Mouse (Mus musculus): Measurements from ENCODE around the gene Dffb. TPM values are rescaled to one million over a fixed set of nuclear protein-coding genes. Genes with fewer than 3 reads are reported as not detected.

Gene Dffb
- polyA plus RNA-seq, 1 experiment from 2014 or later = 7.4 TPM

- H3K4me3 ChIP-seq (replicated peaks) = no peak overlapping the region
- WGBS (ENCODE audit: insufficient replicate concordance) = 77% methylated on average over 7 of the region's 7 CpGs
- H3K9me3 ChIP-seq (replicated peaks) = no peaks in the 10 kb centered on the region
- H3K27ac ChIP-seq (replicated peaks) = no peak overlapping the region
- H3K27me3 ChIP-seq = no peaks in the 10 kb centered on the region
- H3K36me3 ChIP-seq (replicated peaks) = peaks cover 74% of the 10 kb centered on the region
- H3K4me2 ChIP-seq = no peak overlapping the region
- peaks cover 13% of the 10 kb centered on the region for H3K4me1 ChIP-seq (replicated peaks)
- no peak for ATAC-seq (ENCODE audit: insufficient read depth)
- H3K9ac ChIP-seq = no peak overlapping the region
These were observed 12.3 kb downstream of the Dffb start for GRCm38 (mm10) chr4:153962631-153963030.

DNA sequence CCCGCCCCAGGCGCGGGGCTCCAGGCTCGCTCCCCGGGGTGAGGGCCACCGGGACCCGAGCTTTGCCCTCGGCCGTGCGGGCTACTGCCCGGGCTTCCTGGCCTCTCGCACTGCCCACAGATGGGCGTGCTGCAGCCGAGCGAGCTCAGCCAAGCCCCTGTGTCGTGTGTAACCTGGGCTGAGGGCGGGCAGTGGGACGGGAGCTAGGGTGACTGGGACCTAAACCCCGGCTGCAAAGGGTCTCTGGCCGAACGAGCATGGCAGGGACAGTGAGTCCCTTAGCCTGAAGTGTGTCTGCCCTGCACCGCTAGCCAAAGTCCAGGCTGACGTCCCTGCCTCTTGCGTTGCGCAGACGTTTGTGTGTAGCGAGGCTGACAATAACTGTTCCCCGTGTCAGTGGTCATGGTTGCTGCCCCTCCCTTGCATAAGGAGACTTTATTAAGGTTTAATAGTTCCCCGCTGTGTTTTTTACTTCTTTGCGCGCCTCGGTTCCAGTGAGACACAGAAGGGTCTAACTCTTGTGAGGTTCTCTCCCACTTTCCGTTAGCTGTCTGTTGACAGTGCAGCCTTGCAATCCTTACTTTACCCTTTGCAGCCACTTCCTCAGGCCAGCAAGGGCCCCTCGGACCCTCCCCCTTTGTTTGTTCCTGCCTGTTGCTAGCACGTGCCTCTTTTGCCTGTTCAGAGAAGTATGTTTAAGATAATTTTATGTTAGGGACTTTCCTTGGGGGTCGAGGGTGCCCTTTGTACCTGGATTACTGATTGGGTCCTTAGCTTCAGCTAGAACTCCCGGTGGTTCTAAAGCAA is 17.3 kb downstream of the Dffb start:
- no peak; the same call in 1 of the 2 replicates for ATAC-seq (ENCODE audit: insufficient read depth)
- H3K36me3 ChIP-seq (replicated peaks) = peaks cover 33% of the 10 kb centered on the region
- H3K27me3 ChIP-seq = peaks cover 22% of the 10 kb centered on the region
- H3K9me3 ChIP-seq (replicated peaks) = no peaks in the 10 kb centered on the region
- H3K4me2 ChIP-seq = peak overlapping the region; percentile 83
- peak overlapping the region; percentile 93 for H3K27ac ChIP-seq (replicated peaks)
- peaks cover 20% of the 10 kb centered on the region for H3K4me1 ChIP-seq (replicated peaks)
- peak overlapping the region; percentile 97 for H3K9ac ChIP-seq
- under 1% methylated on average over 33 of the region's 37 CpGs for WGBS (ENCODE audit: insufficient replicate concordance)
- H3K4me3 ChIP-seq (replicated peaks) = peak overlapping the region; percentile 92

DNA sequence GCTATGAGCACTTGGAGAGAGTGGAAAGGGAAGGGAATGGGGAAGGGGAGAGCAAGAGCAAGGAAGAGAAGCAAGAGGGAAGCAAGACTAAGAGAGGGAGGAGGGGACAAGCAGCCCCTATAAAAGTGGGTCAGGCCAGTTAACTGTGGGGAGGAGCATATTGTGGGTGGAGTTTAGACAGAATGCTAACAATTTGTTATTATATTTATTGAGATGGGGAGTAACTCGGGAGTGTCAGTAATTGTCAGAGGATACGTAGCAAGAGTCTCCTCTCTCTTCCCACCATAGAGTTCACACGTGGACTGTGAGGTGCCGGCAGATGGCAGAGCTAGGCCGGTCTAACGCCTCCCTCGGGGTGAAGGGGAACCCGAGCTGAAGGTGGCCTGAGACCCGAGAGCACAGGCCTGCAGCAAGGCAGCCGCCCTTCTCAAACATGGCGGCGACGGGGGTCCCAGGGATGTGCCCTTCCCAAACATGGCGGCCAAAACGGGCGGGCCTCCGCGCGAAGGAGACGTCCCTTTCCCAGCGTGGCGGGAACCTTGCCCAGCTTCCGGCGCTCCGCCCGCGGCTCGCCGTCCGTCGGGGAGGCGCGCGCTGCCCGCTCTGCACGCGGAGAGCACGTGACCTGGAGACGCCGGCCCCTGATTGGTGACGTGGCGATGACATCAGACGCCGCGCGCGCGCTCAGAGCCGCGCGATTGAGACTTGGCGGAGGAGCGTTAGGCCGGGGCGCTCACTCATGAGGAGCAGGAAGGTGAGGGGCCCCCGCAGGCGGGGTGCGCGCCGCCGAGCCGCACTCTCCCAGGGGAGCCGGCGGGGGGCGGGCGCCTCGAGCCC is 18.1 kb downstream of the Dffb start, which contains the start of gene A430005L14Rik:
Gene A430005L14Rik (plus strand): TSS at position 669 of the 837 bp plus-strand sequence.
- H3K4me2 ChIP-seq = peak within 1 kb of the TSS; percentile 83
- ATAC-seq (ENCODE audit: insufficient read depth) = peak; percentile 97
- peaks cover 27% of the 10 kb centered on the region for H3K27me3 ChIP-seq
- H3K9ac ChIP-seq = peak within 1 kb of the TSS; percentile 97
- H3K36me3 ChIP-seq (replicated peaks) = peaks cover 24% of the 10 kb centered on the region
- H3K27ac ChIP-seq (replicated peaks) = peak within 1 kb of the TSS; percentile 93
- WGBS (ENCODE audit: insufficient replicate concordance) = 2% methylated on average over 64 of the region's 67 CpGs
- peak within 1 kb of the TSS; percentile 92 for H3K4me3 ChIP-seq (replicated peaks)
- peaks cover 20% of the 10 kb centered on the region for H3K4me1 ChIP-seq (replicated peaks)
- no peaks in the 10 kb centered on the region for H3K9me3 ChIP-seq (replicated peaks)

DNA sequence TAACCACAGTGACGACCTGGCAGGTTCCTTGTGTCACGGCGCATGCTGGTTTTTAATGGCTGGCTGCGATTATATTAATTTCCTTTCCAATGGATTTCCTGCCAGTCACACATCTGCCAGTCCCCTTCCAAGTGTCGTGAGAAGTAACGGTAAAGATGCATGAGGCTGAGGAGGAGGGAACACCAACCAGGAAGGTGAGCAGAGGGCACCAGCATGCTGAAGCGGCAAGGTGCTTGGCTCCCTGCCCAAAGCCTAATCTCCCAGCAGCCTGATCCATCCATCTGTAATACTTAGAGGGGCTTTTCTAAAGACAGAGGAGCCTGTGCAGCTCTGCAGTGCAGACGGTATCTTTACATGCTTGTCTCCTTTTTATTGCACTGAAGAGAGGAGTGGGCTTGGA is 19.3 kb downstream of the Dffb start:
- no peak overlapping the region for H3K4me2 ChIP-seq
- H3K4me1 ChIP-seq (replicated peaks) = peaks cover 20% of the 10 kb centered on the region
- H3K36me3 ChIP-seq (replicated peaks) = peaks cover 13% of the 10 kb centered on the region
- no peak overlapping the region for H3K4me3 ChIP-seq (replicated peaks)
- no peaks in the 10 kb centered on the region for H3K9me3 ChIP-seq (replicated peaks)
- peaks cover 37% of the 10 kb centered on the region for H3K27me3 ChIP-seq
- no peak for ATAC-seq (ENCODE audit: insufficient read depth)
- 78% methylated on average over 8 of the region's 8 CpGs for WGBS (ENCODE audit: insufficient replicate concordance)
- H3K9ac ChIP-seq = no peak overlapping the region
- no peak overlapping the region for H3K27ac ChIP-seq (replicated peaks)

GRCm38 (mm10) chr4:153951692-153952091 is 23.2 kb downstream of the Dffb start:
- Histone ChIP-seq H3K4me2 (no peak overlapping the region), H3K9ac (no peak overlapping the region), H3K9me3 (replicated peaks) (no peaks in the 10 kb centered on the region), H3K4me3 (replicated peaks) (no peak overlapping the region), H3K36me3 (replicated peaks) (no peaks in the 10 kb centered on the region), H3K27me3 (peaks cover 58% of the 10 kb centered on the region), H3K27ac (replicated peaks) (no peak overlapping the region), H3K4me1 (replicated peaks) (peaks cover 5% of the 10 kb centered on the region)
- WGBS (ENCODE audit: insufficient replicate concordance) = 45% methylated on average over 5 of the region's 5 CpGs
- no peak for ATAC-seq (ENCODE audit: insufficient read depth)

DNA sequence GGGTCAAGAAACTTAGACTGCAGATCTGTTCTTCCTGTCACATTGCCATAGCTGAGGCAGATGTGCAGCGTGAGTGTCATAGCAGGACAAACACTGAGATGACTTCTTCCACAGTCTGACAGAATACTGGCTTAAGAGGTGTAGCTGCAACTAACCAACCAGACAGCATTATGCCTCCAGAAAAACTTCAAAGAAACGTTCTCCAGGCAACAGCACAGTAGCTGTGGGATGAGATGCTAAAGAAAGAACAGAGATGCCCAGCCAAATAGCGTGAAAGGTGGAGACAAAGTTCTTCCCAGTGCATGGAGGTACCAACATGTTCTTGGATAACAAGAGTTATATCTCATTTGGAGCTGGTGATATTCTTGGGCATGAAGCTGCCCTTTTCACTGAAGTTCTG is 23.8 kb downstream of the Dffb start:
- Histone ChIP-seq H3K4me3 (replicated peaks) (no peak overlapping the region), H3K27ac (replicated peaks) (no peak overlapping the region), H3K4me1 (replicated peaks) (no peaks in the 10 kb centered on the region), H3K27me3 (peaks cover 61% of the 10 kb centered on the region), H3K9me3 (replicated peaks) (no peaks in the 10 kb centered on the region), H3K9ac (no peak overlapping the region), H3K36me3 (replicated peaks) (no peaks in the 10 kb centered on the region), H3K4me2 (no peak overlapping the region)
- WGBS (ENCODE audit: insufficient replicate concordance) = 41% methylated on average over 3 of the region's 3 CpGs
- ATAC-seq (ENCODE audit: insufficient read depth) = no peak

DNA sequence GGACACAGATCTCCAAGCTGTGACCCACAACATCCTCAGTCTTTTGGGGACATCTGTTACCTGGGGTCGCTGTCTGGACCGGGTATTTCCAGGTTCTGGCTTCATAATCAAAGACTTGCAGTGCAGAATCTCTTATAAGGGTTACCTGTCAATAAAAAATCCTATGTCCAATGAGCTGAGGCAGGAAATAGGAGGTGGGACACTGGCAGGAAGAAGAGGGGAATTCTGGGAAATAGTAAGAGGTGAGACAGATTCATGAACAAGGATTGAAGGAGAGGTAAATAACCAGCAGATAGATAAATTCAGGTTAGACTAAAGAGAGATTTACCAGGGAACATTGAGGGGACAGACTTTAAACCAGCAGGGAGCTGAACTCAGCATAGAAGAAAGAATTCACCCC is 24.6 kb downstream of the Dffb start:
- no peak overlapping the region for H3K9ac ChIP-seq
- no peak overlapping the region for H3K4me2 ChIP-seq
- no peaks in the 10 kb centered on the region for H3K4me1 ChIP-seq (replicated peaks)
- peaks cover 56% of the 10 kb centered on the region for H3K27me3 ChIP-seq
- no peaks in the 10 kb centered on the region for H3K36me3 ChIP-seq (replicated peaks)
- H3K9me3 ChIP-seq (replicated peaks) = no peaks in the 10 kb centered on the region
- WGBS (ENCODE audit: insufficient replicate concordance) = 51% methylated on average over 2 of the region's 2 CpGs
- H3K4me3 ChIP-seq (replicated peaks) = no peak overlapping the region
- ATAC-seq (ENCODE audit: insufficient read depth) = no peak
- H3K27ac ChIP-seq (replicated peaks) = no peak overlapping the region

DNA sequence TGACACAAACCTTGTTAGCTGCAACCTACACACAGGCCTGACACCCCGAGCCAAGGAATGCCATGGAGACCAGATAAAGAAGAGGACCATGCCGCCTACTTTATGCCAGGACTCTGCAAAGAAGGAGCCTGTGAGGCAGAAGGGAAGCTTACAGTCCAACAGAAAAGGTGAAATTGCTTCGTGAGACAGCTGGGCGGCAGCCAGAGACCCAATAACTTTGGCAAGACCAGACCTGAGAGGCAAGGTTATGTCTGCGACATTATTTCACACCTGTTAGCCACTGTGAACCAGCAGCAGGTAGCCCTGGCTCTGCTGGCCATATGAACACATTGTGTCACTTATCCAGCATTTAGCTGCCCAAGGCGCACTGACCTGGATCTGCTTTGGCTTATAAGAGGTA is 29.2 kb downstream of the Dffb start:
- Histone ChIP-seq H3K4me3 (replicated peaks) (no peak overlapping the region), H3K36me3 (replicated peaks) (no peaks in the 10 kb centered on the region), H3K4me2 (no peak overlapping the region), H3K4me1 (replicated peaks) (no peaks in the 10 kb centered on the region), H3K9ac (no peak overlapping the region), H3K9me3 (replicated peaks) (no peaks in the 10 kb centered on the region), H3K27ac (replicated peaks) (no peak overlapping the region), H3K27me3 (peaks cover 35% of the 10 kb centered on the region)
- no peak for ATAC-seq (ENCODE audit: insufficient read depth)
- 59% methylated on average over 6 of the region's 6 CpGs for WGBS (ENCODE audit: insufficient replicate concordance)

GRCm38 (mm10) chr4:153944261-153944660 is 30.7 kb downstream of the Dffb start:
- ATAC-seq (ENCODE audit: insufficient read depth) = no peak
- H3K4me1 ChIP-seq (replicated peaks) = no peaks in the 10 kb centered on the region
- 41% methylated on average over 6 of the region's 6 CpGs for WGBS (ENCODE audit: insufficient replicate concordance)
- H3K36me3 ChIP-seq (replicated peaks) = no peaks in the 10 kb centered on the region
- no peak overlapping the region for H3K27ac ChIP-seq (replicated peaks)
- H3K4me3 ChIP-seq (replicated peaks) = no peak overlapping the region
- peaks cover 33% of the 10 kb centered on the region for H3K27me3 ChIP-seq
- no peak overlapping the region for H3K9ac ChIP-seq
- H3K9me3 ChIP-seq (replicated peaks) = no peaks in the 10 kb centered on the region
- H3K4me2 ChIP-seq = no peak overlapping the region

DNA sequence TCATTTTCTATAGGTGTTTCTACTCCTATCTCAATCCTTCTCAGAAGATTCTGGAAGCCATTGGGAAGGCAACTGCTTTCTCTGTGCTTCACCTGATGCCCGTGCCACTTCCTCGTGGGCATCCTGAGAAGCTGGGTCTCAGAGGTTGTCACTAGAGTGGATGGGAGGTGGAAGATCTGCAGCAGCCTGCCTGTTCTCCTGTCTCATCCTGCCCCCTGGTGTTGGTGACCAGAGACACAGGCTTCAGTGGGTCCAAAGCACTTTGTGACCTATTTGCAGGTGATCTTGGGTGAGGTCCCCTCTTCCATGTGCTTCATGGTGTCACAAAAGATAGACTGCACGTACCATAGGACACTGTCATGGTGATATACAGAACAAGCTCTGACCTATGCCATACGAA is 31.7 kb downstream of the Dffb start:
- H3K27me3 ChIP-seq = peaks cover 28% of the 10 kb centered on the region
- H3K9ac ChIP-seq = no peak overlapping the region
- H3K9me3 ChIP-seq (replicated peaks) = no peaks in the 10 kb centered on the region
- no peak overlapping the region for H3K27ac ChIP-seq (replicated peaks)
- no peaks in the 10 kb centered on the region for H3K36me3 ChIP-seq (replicated peaks)
- ATAC-seq (ENCODE audit: insufficient read depth) = no peak
- H3K4me1 ChIP-seq (replicated peaks) = no peaks in the 10 kb centered on the region
- H3K4me3 ChIP-seq (replicated peaks) = no peak overlapping the region
- no peak overlapping the region for H3K4me2 ChIP-seq
- WGBS (ENCODE audit: insufficient replicate concordance) = 40% methylated on average over 4 of the region's 4 CpGs

GRCm38 (mm10) chr4:153929921-153930320 is 45.0 kb downstream of the Dffb start:
- ATAC-seq (ENCODE audit: insufficient read depth) = no peak
- Histone ChIP-seq H3K4me1 (replicated peaks) (no peaks in the 10 kb centered on the region), H3K9ac (no peak overlapping the region), H3K4me2 (no peak overlapping the region), H3K27ac (replicated peaks) (no peak overlapping the region), H3K4me3 (replicated peaks) (no peak overlapping the region), H3K9me3 (replicated peaks) (no peaks in the 10 kb centered on the region), H3K36me3 (replicated peaks) (no peaks in the 10 kb centered on the region), H3K27me3 (no peaks in the 10 kb centered on the region)
- WGBS (ENCODE audit: insufficient replicate concordance) = 52% methylated on average over 4 of the region's 4 CpGs
